Mouse (Mus musculus): ENCODE measurements around the gene Rora.

DNA sequence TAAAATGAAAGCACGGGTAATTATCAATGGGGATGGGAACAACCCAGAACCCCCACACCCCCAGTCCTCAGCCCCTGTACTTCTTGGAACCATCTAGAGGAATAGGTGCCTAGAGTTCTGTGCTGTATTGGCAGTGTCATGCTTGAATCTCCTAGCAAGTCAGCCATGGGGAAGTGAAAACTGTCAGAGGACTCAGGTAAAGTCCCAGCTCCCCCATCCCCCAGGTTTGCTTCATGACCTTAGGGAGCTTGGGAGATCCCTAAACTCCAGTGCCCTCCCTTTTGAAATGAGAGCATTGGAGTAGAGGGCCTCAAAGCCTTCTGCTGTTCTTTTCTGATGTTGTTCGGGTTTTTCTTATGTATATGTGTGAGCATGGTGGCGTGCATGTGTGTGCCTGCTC is 294.6 kb downstream of the Rora start:
- no peak for TF ChIP-seq POLR2A (IDR thresholded peaks at IDR 0.05; ENCODE audit: control insufficient read depth, extremely low read depth, insufficient read depth, low read length, poor library complexity)
- TF ChIP-seq CTCF (IDR thresholded peaks at IDR 0.05; ENCODE audit: borderline replicate concordance, control insufficient read depth, extremely low read depth, insufficient read depth, low read length, poor library complexity) = no peak

All from thymus, adult 2 months (tissue).